Mouse (Mus musculus): ENCODE measurements around the gene Gcc1.

Gcc1 gene

DNA sequence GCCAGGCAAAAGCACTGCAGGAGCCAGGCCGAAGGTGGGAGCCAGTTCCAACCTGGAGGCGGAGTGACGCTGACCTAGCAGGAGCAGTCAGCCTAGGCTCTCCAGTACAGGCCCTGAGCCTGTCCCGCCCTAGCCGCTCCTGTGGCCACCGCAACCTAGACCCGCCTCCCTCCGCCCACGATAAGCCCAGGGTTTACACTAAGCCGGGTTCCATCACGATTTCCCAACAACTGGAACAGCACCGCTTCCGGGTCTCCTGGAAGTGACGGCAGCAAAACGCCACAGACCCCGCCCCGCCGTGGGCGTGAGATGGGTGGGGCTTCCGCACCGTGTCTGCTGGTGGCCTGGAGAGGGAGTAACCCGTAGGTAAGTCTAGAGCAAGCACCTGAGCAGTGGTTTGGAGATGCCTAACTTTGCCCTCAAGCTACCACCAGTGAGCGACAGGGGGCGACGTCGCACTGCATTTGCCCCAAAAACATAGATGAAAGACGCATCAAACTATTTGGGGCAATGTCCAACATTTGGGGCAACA is 6.7 kb downstream of the Gcc1 start:
- DNase-seq = peak; percentile 98

DNA sequence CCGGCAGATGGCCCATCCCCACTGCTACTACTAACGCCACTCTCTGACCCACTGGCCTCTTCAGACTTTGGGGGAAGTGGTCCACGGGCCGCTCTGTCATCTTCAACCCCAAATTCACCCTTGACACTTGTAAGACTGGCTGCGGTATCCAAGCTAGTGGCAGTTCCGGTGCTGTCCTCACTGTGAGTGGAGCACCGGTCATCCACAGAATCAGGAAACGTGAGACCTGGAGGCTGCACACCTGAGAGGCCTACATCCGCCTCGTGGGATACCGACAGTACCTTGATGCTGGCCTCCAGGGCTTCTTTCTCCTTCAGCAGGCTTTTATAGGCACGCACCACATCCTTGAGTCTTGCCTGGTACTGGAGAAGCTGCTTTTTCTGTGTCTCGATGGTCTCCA is 7.3 kb downstream of the Gcc1 start:
- no peak for DNase-seq

DNA sequence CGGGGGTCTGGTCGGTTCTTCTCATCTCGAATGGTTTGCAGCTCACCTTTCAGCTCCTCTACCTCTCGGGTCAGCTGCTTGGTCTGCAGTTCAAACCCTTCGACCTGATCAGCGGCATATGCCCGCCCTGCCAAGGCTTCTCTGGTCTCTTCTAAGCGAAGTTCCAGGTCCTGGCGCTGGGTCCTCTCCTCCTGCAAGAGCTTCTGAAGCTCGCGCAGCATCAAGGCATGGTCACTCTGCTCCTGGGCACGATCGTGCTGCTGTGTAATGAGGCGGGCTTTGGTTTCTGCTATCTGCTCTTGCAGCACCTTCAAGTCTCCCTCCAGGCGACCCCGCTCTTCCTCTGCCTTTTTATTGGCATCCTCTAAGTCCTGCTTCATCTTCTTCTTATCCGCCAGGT is 7.8 kb downstream of the Gcc1 start:
- no peak for DNase-seq

DNA sequence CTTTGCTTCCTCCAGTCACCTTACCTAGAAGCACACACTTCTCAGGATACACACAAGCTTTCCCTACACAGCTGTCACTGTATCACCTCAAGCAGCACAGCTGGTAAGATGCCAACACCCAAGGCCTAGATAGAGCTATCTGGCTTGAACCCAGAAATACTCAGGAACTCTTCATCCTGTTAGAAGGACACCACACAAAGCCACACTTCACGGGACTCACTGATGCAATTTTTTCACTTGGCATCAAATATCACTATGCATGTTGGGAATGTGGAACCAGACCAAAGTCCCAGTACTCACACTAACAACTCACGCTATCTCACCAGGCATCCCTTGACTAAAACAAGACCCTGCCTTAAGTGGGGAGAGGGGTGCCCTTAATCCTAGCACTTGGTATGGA is 8.5 kb downstream of the Gcc1 start:
- no peak for DNase-seq

DNA sequence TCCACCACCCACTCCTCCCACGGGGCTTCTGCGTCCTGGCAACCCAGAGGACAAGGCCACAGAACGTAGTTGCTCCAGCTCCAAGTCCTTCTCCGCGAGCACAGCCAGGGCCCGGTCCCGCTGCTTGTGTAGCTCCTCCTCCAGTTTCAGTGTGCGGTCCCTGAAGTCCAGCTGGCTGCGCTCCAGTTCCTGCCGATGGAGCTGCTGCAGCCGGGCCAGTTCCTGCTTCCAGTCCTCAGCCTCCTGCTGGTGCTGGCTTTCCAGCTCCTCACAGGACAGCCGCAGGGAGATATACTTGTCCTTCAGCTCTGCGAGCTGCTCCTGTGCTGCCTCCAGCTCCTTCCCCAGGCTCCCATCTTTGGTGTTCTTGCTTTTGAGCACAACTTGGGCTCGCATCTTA is 9.7 kb downstream of the Gcc1 start:
- no peak for DNase-seq

DNA sequence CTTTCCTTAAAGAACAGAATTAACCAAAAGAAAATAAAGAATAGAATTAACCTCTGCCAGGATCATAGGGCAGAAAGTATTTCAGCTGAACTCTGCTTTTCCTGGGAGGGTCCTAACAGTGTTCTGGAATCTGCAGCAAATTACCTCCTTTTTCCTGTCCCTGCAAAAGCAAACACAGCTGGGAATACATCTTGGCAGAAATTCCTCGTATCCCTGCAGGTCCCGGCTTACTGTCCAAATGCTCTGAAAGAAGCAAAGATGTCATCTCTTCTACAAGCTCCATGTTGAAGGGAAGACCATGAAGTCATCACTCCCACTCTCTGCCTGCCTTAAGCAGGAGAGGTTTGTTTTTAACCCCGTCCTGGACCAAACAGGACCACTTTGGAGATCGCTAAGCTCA is 11.2 kb downstream of the Gcc1 start:
- DNase-seq = no peak

DNA sequence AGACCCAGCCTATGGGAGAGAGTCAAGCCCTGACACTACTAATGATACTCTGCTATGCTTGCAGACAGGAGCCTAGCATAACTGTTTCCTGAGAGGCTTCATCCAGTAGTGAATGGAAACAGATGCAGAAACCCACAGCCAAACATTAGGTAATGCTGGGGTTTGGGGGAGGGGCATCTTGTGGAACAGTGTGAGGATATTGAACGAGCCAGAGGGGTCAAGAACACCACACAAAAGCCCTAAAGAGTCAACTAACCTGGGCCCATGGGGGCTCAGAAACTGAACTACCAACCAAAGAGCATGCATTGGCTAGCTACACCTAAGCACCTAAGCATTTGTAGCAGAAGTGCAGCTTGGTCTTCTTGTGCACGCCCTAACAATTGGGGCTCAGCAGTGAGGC is 17.0 kb downstream of the Gcc1 start:
- no peak for DNase-seq

DNA sequence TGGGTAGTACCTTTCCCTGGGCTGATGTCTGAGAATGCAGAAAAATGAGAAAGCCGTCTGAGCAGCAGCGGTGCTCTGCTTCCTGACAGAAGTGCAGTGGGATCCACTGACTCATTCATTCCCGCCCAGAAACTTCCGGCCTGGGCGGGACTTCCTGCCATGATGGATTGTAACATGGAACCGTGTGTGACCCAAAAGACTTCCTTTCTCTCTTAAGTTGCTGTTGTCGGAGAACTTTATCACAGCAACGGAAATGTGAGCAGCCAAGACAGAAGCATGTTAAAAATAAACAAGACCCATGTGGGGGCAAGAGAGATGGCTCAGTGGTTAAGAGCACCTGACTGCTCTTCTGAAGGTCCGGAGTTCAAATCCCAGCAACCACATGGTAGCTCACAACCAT is 18.1 kb downstream of the Gcc1 start:
- no peak for DNase-seq

DNA sequence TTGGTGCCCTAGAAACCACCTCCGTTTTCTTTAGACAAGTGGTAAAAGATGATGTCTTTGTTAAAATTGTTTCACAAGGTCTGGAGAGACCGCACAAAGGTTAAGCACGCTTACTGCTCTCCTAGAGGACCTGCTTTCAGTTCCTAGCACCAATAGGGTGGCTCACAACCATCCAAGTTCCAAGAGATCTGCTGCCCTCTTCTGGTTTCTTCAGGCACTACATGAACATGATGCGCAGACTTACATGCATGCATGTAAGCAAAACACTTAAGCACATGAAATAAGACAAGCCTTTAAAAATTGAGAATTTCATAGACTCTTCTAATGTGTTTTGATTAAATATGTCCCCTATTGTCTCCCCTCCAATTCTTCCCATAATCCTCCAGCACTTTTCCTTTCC is 28.4 kb downstream of the Gcc1 start:
- peak; percentile 25 for DNase-seq

DNA sequence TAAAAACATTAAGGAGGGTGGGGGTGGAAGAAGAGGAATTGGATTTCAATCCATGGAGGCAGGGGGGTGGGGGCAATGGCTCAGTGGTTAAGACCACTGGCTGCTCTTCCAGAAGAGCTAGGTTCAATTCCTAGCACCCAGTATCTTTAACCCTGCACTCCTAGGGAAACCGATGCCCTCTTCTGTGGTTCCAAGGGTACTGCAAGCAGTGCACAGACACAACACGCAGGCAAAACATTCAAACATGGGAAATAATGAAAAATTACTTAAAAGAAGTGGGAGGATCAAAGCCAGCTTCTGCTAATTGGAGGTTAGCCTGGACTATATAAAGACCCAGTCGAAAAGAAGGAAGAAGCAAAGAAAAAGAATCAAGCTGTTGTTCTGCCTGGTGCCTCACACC is 29.5 kb downstream of the Gcc1 start:
- no peak for DNase-seq

DNA sequence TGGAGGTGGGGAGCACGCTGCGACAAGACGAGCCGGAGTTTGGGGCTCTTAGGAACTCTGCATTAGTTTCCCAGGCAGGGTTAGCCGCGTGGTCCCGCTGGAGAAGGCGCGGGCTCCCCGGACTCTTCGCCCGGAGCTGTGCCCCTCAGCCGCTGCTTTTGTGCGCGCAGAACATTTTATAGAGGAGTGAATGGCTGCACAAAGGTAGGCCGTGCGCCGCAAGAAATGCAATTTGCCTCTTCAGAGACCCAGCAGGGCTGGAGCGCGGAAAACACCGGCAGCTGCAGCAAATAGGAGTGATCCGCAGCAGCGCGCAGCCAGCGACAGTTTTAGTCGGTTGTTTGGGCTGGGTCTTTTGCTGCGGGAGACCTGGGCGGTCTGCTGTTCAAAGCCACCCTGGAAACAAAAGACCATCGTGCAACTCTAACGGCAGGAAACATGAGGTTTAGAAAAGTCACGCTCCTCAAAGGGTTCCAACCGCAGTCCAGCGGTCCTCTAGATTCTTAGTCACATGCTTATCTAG is 30.4 kb downstream of the Gcc1 start, which contains the start of gene Zfp800:
Gene Zfp800, minus strand, starts transcription at position 325 of the 523 bp plus-strand sequence.
- DNase-seq = no peak

DNA sequence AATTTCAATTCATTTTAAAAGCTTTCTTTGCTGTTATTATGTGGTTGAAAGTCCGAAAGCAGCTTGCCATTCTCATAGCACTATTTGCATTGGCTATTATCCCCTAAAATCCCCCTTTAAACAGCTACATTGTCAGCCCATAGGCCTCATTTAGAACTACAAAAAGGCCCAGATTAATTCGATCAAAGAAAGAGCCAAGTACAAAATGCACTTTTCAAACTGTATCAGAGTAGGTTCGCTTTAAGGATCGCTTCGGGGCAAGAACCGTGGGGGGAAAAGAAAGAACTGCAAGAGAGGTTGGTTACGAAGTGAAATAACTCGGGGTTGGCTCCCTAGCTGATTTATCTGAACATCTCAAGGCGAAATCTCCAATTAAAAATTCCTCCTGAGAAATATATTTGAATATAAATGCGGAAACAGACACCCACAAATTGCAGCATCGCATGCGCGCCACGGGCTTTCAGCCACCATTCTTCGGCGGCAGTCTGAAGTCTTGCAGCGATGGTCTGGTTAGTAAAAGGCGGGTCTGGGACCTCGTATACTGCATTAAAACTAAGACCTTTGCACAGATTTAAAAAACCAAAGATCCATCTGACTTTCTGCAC is 31.2 kb downstream of the Gcc1 start:
- no peak for DNase-seq

DNA sequence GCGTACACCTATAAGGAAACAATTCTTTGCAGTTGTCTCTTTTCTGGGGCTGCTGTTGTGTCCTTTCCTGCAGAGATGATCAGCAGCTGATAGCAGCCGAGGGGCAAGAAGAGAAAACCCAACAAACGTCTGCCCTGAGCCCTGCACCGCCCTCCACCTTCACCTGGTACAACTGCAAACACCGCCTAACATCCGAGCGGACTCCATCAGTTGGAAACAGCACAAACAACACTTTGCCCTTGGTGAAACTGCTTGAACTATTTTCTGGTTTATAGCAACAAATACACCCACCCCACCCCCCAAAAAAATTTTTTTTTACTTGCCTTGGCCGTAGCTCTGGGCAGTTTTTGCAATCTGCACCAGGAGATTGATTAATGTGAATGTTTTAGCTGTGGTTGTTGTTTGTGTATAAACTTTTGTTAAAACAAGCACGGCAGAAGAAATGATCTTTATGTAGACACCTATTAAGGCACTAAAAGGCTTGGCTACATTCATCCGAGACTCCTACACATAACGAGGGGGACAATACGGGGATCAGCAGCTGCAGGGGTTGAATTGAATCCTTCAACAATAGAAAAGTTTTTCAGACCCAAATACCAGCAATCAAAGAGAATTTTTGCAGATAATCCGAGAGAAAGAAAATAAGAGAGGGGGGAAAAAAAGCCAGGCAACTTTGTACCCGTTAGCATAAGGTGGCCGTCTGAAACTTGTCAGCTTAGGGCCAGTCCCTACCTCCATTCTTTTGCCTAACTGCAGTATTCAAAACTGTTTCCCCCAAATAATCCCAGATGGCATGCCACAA is 31.9 kb downstream of the Gcc1 start:
- DNase-seq = no peak

DNA sequence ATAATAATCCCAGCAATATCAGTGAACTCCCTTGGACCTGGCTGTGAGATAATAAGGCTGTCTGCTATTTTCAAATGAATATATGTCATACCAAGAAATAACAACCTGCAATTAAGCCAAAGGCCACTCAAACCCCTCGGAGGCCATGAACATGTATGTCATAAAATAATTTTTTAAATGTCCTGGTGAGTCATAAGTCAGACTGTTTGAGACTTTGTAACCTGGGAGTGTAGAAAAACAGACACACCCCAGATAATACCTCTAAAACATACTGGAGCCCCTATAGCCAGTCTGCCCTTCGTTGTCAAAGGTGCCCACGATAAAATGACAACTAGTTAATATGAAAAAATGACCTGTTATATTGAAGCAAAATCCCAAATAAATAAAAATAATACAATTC is 39.2 kb downstream of the Gcc1 start:
- DNase-seq = no peak

DNA sequence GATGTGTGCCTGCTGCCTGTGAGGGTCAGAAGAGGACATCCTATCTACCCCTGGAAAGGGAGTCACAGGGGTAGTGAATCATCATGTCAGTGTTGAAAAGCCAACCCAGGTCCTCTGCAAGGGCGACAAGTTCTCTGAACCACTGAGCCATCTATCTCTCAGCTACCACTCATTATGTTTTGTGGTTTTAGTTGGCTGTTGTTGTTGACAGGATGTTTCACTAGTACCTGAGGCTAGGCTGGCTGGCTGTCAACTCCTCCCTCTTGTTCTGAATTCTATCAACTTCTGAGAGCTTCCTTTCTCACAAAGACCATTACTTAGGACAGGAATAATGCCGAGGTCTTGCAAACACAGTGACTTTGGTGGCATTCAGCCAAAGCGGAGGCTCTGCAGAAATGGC is 43.0 kb downstream of the Gcc1 start:
- DNase-seq = no peak

DNA sequence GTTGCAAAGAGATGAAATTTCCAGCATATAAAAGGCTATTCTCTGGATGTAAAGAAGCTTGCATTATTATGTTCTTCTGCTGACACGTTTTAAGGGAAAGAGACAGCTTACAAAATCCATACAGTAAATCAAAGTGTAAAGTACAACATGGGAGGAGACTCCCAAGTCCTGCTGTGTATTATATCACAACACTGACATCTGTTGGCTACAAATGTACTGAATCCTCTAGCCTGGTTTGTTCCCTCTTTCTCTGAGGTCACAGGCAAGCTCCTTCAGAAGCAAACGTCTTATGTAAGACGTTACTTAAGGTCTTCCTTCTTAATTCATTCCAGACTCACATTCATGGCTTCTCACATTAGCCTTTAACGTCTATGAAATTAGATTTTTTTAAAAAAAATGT is 46.2 kb downstream of the Gcc1 start:
- DNase-seq = no peak

DNA sequence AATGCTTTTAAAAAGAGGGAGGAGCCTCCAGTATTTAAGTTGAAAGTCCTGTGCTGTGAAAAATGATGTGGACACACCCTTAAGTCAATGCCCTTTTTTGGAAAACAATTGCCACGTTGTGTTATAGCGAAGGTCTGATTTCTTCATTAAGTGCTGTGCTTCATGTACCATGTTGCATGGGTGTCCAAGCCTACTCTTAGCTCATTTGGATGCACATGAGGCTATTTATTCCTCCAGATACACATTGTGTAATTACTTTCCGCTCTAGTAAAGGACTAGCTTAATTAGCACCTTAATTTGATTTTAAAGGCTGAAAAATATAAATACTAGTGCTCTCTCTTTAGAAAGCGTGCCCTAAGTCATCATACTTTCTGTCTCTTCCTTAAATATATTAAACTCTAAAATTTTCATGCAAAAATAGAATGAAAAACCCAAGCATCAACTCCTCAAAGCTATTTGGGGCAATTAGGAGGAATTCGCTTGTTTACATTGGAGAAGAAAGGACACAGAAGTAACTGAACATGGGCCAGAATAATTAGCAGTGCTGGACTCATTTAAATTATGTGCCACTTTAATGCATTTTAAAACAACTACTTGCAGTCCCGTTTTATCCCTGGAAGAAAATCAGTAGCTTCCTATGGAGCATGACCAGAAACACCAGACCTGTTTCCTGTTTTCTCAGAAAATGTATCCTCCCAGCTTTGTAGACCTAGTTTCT is 58.1 kb downstream of the Gcc1 start:
- DNase-seq = no peak

DNA sequence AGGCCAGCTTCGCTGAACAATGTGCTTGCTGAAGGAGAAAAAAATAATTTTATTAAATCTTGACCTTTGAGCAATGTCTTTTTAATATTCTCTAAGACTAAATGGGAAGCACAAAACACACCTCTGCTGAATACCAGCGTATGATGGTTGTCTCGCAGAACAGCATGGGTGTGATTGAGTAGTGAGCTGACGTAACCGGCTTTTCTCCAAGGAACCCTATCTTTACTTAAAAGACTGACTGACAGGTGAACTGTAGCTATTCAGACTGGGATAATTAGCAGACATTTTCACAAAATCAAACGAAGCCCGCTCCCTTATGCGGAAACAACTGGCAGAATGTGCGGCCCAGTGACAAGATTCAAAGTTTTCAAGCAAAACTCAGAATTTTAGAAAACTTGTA is 60.6 kb downstream of the Gcc1 start:
- DNase-seq = no peak

Measured in liver (tissue).